Mouse (Mus musculus): ENCODE results near the gene Gm5148. TPM values are rescaled to one million over a fixed set of nuclear protein-coding genes. Genes with fewer than 3 reads are reported as not detected.

The Gm5148 gene
- 1.6 and 2.3 TPM in 2 replicates for polyA plus RNA-seq (2012; rRNA removed; ENCODE audit: low replicate concordance)

GRCm38 (mm10) chr3:37724171-37724804, at the start of gene Gm5148:
Gene Gm5148 (minus strand): TSS chr3:37724490.

Other genes starting within 250 kb of the Gm5148 start
- 11.3 and 11.8 TPM in 2 replicates for gene Spry1, start 84.5 kb downstream of the Gm5148 start, polyA plus RNA-seq (2012; rRNA removed; ENCODE audit: low replicate concordance)

All from duodenum, adult 2 months (tissue).